Mouse (Mus musculus) ES-E14 (cell line): ENCODE data around the gene Cadm2.

ENCODE experiments used
- CHD2 ChIP-seq: IDR thresholded peaks from 2 replicates; pipeline ENCODE4 v1.6.1; 2014; ENCODE audit warnings: mild to moderate bottlenecking, low read depth, low read length, inconsistent platforms
- HCFC1 ChIP-seq: IDR thresholded peaks from 2 replicates; pipeline ENCODE4 v1.6.1; 2012; ENCODE audit warnings: low read length, inconsistent platforms, borderline replicate concordance; ENCODE audit not compliant: insufficient read depth
- MAFK ChIP-seq: IDR thresholded peaks from 2 replicates; pipeline ENCODE4 v1.6.1; 2014; ENCODE audit warnings: mild to moderate bottlenecking, low read depth, low read length, inconsistent platforms; ENCODE audit not compliant: insufficient read depth
- ZC3H11A ChIP-seq: IDR thresholded peaks from 2 replicates; pipeline ENCODE4 v1.6.1; 2012; ENCODE audit warnings: low read depth, mild to moderate bottlenecking, inconsistent platforms, low read length, borderline replicate concordance
- ZNF384 ChIP-seq: IDR thresholded peaks from 2 replicates; pipeline ENCODE4 v1.6.1; 2012; ENCODE audit warnings: low read depth, low read length, inconsistent platforms

DNA sequence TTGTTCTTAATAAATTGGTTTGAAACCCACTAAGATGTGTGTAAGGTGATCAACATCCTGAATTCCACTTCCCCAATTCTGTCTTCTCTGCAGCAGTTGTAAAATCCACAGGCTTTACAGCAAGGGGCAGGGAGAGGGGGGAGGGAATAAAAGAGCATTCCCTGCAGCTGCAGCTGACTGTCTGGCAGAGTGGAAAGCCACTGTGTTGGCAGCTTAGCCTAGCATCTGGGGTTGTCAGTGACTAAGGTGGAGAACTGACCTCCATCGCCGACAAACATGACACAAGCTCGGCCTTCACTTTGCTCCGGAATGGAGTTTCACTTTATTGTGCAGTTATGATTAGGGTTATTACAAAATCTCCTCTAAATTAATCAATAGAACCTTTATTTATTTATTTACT lies 21.9 kb downstream of the Cadm2 start:
- no peak for TF ChIP-seq ZC3H11A
- TF ChIP-seq CHD2: no peak
- no peak for TF ChIP-seq HCFC1
- TF ChIP-seq ZNF384: no peak
- no peak for TF ChIP-seq MAFK
